Mouse (Mus musculus) stomach, embryonic 14.5 days (tissue): ENCODE results near the gene Scaf11. TPM values are rescaled to one million over a fixed set of nuclear protein-coding genes. Genes with fewer than 3 reads are reported as not detected.
"Not testable (repeated sequence)": the region's sequence is repeated elsewhere in the genome, so short reads cannot be mapped to it uniquely, and the experiment has no call there.

ENCODE experiments used
- ATAC-seq: fragments of 200-750 bp; cut with Nextera tagmentation; 2 replicates; pipeline ENCODE4 v1.8.0; 2017; ENCODE audit warnings: low read depth, moderate TSS enrichment; ENCODE audit not compliant: insufficient number of reproducible peaks, insufficient read depth, low FRiP score
- H3K27ac ChIP-seq: fragments of 300-500 bp; sonication (generic); 2 replicates; pipeline ENCODE4 v1.5.1; 2014; ENCODE audit warnings: mild to moderate bottlenecking, low read length, moderate library complexity, mixed read lengths
- H3K27me3 ChIP-seq: fragments of 300-500 bp; sonication (generic); 2 replicates; pipeline ENCODE4 v1.6.1; 2014; ENCODE audit warnings: low read length, control low read depth, mixed read lengths; ENCODE audit not compliant: control insufficient read depth, insufficient read depth
- H3K36me3 ChIP-seq: fragments of 300-500 bp; sonication (generic); 2 replicates; pipeline ENCODE4 v1.6.1; 2014; ENCODE audit warnings: mild to moderate bottlenecking, control low read depth, low read length, moderate library complexity, mixed read lengths; ENCODE audit not compliant: control insufficient read depth, insufficient read depth
- H3K4me1 ChIP-seq: fragments of 300-500 bp; sonication (generic); 2 replicates; pipeline ENCODE4 v1.6.1; 2014; ENCODE audit warnings: low read length, control low read depth, mixed read lengths; ENCODE audit not compliant: control insufficient read depth, insufficient read depth
- H3K4me2 ChIP-seq: fragments of 300-500 bp; sonication (generic); replicated peaks from 2 replicates; pipeline ENCODE4 v1.6.1; 2014; ENCODE audit warnings: low read depth, low read length, control low read depth
- H3K4me3 ChIP-seq: fragments of 300-500 bp; sonication (generic); 2 replicates; pipeline ENCODE4 v1.5.1; 2014; ENCODE audit warnings: low read depth, low read length, control low read depth
- H3K9ac ChIP-seq: fragments of 300-500 bp; sonication (generic); replicated peaks from 2 replicates; pipeline ENCODE4 v1.6.1; 2014; ENCODE audit warnings: low read depth, mild to moderate bottlenecking, control low read depth, low read length, moderate library complexity, mixed read lengths
- H3K9me3 ChIP-seq: fragments of 300-500 bp; sonication (generic); 2 replicates; pipeline ENCODE4 v1.6.1; 2016; ENCODE audit warnings: low read depth, low read length, control low read depth; ENCODE audit not compliant: control insufficient read depth
- WGBS: fragments of 180-500 bp; shearing (Covaris S2); extraction: QIAGEN DNeasy Blood & Tissue Kit; methylation state at CpG from one replicate; pipeline ENCODE4 v1.1.7; 2014; 5-methylcytosine and 5-hydroxymethylcytosine counted together
- polyA plus RNA-seq: library from polyadenylated mRNA; unstranded; fragments of >200 nt; fragmentation: Nextera tagmentation; extraction: Ambion mirVana; gene quantifications from 2 replicates; pipeline ENCODE4 v1.2.1, GENCODE M21; 2014

Gene Scaf11
- polyA plus RNA-seq, 1 experiment from 2014 or later, result 105 TPM

- ATAC-seq, result no peak
- Histone ChIP-seq H3K4me1 (no peaks in the 10 kb centered on the region), H3K27me3 (no peaks in the 10 kb centered on the region), H3K9me3 (no peaks in the 10 kb centered on the region), H3K36me3 (peaks cover 30% of the 10 kb centered on the region), H3K4me3 (no peak overlapping the region), H3K9ac (no peak overlapping the region), H3K4me2 (no peak overlapping the region), H3K27ac (no peak overlapping the region)
- WGBS, result 75% methylated on average over 10 of the region's 10 CpGs
Observed at GRCm38 (mm10) chr15:96446785-96447184, 13.9 kb downstream of the Scaf11 start.

GRCm38 (mm10) chr15:96441480-96441879, 19.2 kb downstream of the Scaf11 start:
- not testable (repeated sequence) for H3K4me1 ChIP-seq, H3K4me2 ChIP-seq, H3K9me3 ChIP-seq, ATAC-seq, H3K27me3 ChIP-seq, H3K4me3 ChIP-seq, H3K9ac ChIP-seq, H3K27ac ChIP-seq
- peaks cover 30% of the 10 kb centered on the region for H3K36me3 ChIP-seq
- WGBS, result 74% methylated on average over 5 of the region's 6 CpGs

- no peak overlapping the region for H3K27ac ChIP-seq
- 91% methylated on average over 1 of the region's 1 CpGs for WGBS
- H3K9ac ChIP-seq, result no peak overlapping the region
- no peak for ATAC-seq
- no peaks in the 10 kb centered on the region for H3K4me1 ChIP-seq
- no peaks in the 10 kb centered on the region for H3K9me3 ChIP-seq
- H3K36me3 ChIP-seq, result peaks cover 49% of the 10 kb centered on the region
- H3K4me2 ChIP-seq, result no peak overlapping the region
- H3K4me3 ChIP-seq, result no peak overlapping the region
- no peaks in the 10 kb centered on the region for H3K27me3 ChIP-seq
Observed at GRCm38 (mm10) chr15:96434202-96434601, 26.4 kb downstream of the Scaf11 start.

GRCm38 (mm10) chr15:96419920-96420319, 40.7 kb downstream of the Scaf11 start:
- H3K9ac ChIP-seq, result no peak overlapping the region
- H3K4me1 ChIP-seq, result no peaks in the 10 kb centered on the region
- WGBS, result 94% methylated on average over 8 of the region's 8 CpGs
- H3K27ac ChIP-seq, result no peak overlapping the region
- no peak overlapping the region for H3K4me2 ChIP-seq
- H3K27me3 ChIP-seq, result no peaks in the 10 kb centered on the region
- H3K36me3 ChIP-seq, result peaks cover 76% of the 10 kb centered on the region
- no peak for ATAC-seq
- H3K9me3 ChIP-seq, result no peaks in the 10 kb centered on the region
- H3K4me3 ChIP-seq, result no peak overlapping the region

- no peak for ATAC-seq
- H3K27ac ChIP-seq, result no peak overlapping the region
- no peak overlapping the region for H3K9ac ChIP-seq
- no peaks in the 10 kb centered on the region for H3K27me3 ChIP-seq
- peaks cover 78% of the 10 kb centered on the region for H3K36me3 ChIP-seq
- H3K9me3 ChIP-seq, result no peaks in the 10 kb centered on the region
- H3K4me3 ChIP-seq, result no peak overlapping the region
- no peak overlapping the region for H3K4me2 ChIP-seq
- no peaks in the 10 kb centered on the region for H3K4me1 ChIP-seq
- 93% methylated on average over 12 of the region's 12 CpGs for WGBS
Observed at GRCm38 (mm10) chr15:96418161-96418560, 42.5 kb downstream of the Scaf11 start.

GRCm38 (mm10) chr15:96408717-96409121, 51.9 kb downstream of the Scaf11 start:
- Histone ChIP-seq H3K4me2 (no peak overlapping the region), H3K27me3 (no peaks in the 10 kb centered on the region)

GRCm38 (mm10) chr15:96407151-96407550, 53.5 kb downstream of the Scaf11 start:
- no peaks in the 10 kb centered on the region for H3K27me3 ChIP-seq
- no peak overlapping the region for H3K27ac ChIP-seq
- peaks cover 21% of the 10 kb centered on the region for H3K36me3 ChIP-seq
- H3K9ac ChIP-seq, result no peak overlapping the region
- no peak overlapping the region for H3K4me3 ChIP-seq
- no peaks in the 10 kb centered on the region for H3K9me3 ChIP-seq
- no peaks in the 10 kb centered on the region for H3K4me1 ChIP-seq
- WGBS, result 65% methylated on average over 2 of the region's 2 CpGs
- no peak for ATAC-seq
- no peak overlapping the region for H3K4me2 ChIP-seq

More at GRCm38 (mm10) chr15:96408717-96409121, 51.9 kb downstream of the Scaf11 start:
- Histone ChIP-seq H3K27ac (no peak overlapping the region), H3K9me3 (no peaks in the 10 kb centered on the region), H3K4me1 (no peaks in the 10 kb centered on the region), H3K36me3 (peaks cover 32% of the 10 kb centered on the region), H3K4me3 (no peak overlapping the region), H3K9ac (no peak overlapping the region)
- WGBS, result 88% methylated on average over 6 of the region's 6 CpGs
- no peak; the same call in 1 of the 2 replicates for ATAC-seq

GRCm38 (mm10) chr15:96406253-96406652, 54.4 kb downstream of the Scaf11 start:
- Histone ChIP-seq H3K4me2 (no peak overlapping the region), H3K9ac (no peak overlapping the region), H3K9me3 (no peaks in the 10 kb centered on the region), H3K27me3 (no peaks in the 10 kb centered on the region), H3K4me3 (no peak overlapping the region), H3K4me1 (no peaks in the 10 kb centered on the region), H3K36me3 (peaks cover 25% of the 10 kb centered on the region), H3K27ac (no peak overlapping the region)
- ATAC-seq, result no peak
- 83% methylated on average over 4 of the region's 4 CpGs for WGBS

GRCm38 (mm10) chr15:96405548-96405947, 55.1 kb downstream of the Scaf11 start:
- 79% methylated on average over 5 of the region's 5 CpGs for WGBS
- Histone ChIP-seq H3K4me1 (no peaks in the 10 kb centered on the region), H3K27ac (no peak overlapping the region), H3K4me2 (no peak overlapping the region), H3K9ac (no peak overlapping the region), H3K27me3 (no peaks in the 10 kb centered on the region), H3K9me3 (no peaks in the 10 kb centered on the region), H3K36me3 (peaks cover 23% of the 10 kb centered on the region), H3K4me3 (no peak overlapping the region)
- no peak for ATAC-seq
